Mouse (Mus musculus) hindbrain, embryonic 14.5 days (tissue): ENCODE measurements around the gene Abhd16a. TPM values are rescaled to one million over a fixed set of nuclear protein-coding genes. Genes with fewer than 3 reads are reported as not detected.

Source experiments
- ATAC-seq: fragments of 200-750 bp; cut with Nextera tagmentation; 2 replicates; pipeline ENCODE4 v1.8.0; 2017; ENCODE audit warnings: moderate number of reproducible peaks, mild to moderate bottlenecking, moderate TSS enrichment, moderate library complexity; ENCODE audit not compliant: low FRiP score
- DNase-seq: peaks from one replicate; pipeline ENCODE4 v3.0.0-alpha.2; 2015; ENCODE audit warnings: low spot score
- H3K27ac ChIP-seq: fragments of 300-500 bp; sonication (generic); 2 replicates; pipeline ENCODE4 v1.5.1; 2014; ENCODE audit warnings: mild to moderate bottlenecking, moderate library complexity
- H3K27me3 ChIP-seq: fragments of 300-500 bp; sonication (generic); 2 replicates; pipeline ENCODE4 v1.6.1; 2014; ENCODE audit warnings: mild to moderate bottlenecking, low read length, mixed read lengths; ENCODE audit not compliant: control insufficient read depth, insufficient read depth
- H3K36me3 ChIP-seq: fragments of 300-500 bp; sonication (generic); replicated peaks from 2 replicates; pipeline ENCODE4 v1.6.1; 2014; ENCODE audit not compliant: control insufficient read depth, insufficient read depth
- H3K4me1 ChIP-seq: fragments of 300-500 bp; sonication (generic); replicated peaks from 2 replicates; pipeline ENCODE4 v1.6.1; 2014; ENCODE audit warnings: antibody characterized with exemption, low read length, mixed read lengths; ENCODE audit not compliant: control insufficient read depth, insufficient read depth
- H3K4me2 ChIP-seq: fragments of 300-500 bp; sonication (generic); replicated peaks from 2 replicates; pipeline ENCODE4 v1.6.1; 2014; ENCODE audit warnings: mild to moderate bottlenecking, moderate library complexity
- H3K4me3 ChIP-seq: fragments of 300-500 bp; sonication (generic); replicated peaks from 2 replicates; pipeline ENCODE4 v1.5.1; 2014; ENCODE audit warnings: mild to moderate bottlenecking, low read length
- H3K9ac ChIP-seq: fragments of 300-500 bp; sonication (generic); 2 replicates; pipeline ENCODE4 v1.6.1; 2014
- H3K9me3 ChIP-seq: fragments of 300-500 bp; sonication (generic); 2 replicates; pipeline ENCODE4 v1.6.1; 2016; ENCODE audit warnings: low read length; ENCODE audit not compliant: control insufficient read depth
- WGBS: fragments of 180-500 bp; shearing (Covaris S2); extraction: QIAGEN DNeasy Blood & Tissue Kit; methylation state at CpG from one replicate; pipeline ENCODE4 v1.1.7; 2014; 5-methylcytosine and 5-hydroxymethylcytosine counted together
- polyA plus RNA-seq: library from polyadenylated mRNA; unstranded; fragments of >200 nt; fragmentation: Nextera tagmentation; extraction: Ambion mirVana; gene quantifications from 2 replicates; pipeline ENCODE4 v1.2.1, GENCODE M21; 2014

Abhd16a gene
- polyA plus RNA-seq, 1 experiment from 2014 or later: 86.8 TPM

DNA sequence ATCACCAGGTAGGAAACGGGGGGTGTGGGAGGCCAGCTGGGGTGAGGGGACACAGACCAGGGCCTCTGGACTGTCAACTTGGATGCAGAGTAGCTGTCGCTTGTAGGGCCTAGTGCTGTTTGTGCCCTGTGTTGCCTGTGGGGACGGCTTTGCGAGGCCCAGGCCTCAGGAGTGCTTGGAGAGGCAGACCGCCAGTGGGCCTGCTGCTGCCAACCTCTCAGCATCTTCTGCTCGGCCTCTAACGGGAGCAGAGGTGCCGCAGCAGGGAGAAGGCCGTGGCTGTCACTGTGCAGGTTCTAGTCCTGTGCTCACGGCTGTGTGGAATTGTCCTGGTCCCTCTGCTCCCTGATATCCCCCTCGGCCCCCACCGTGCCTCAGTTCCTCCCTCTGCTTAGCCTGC is 7.5 kb downstream of the Abhd16a start:
- Histone ChIP-seq H3K9me3 (no peaks in the 10 kb centered on the region), H3K27me3 (no peaks in the 10 kb centered on the region), H3K4me2 (no peak overlapping the region), H3K4me1 (no peaks in the 10 kb centered on the region), H3K36me3 (peaks cover 97% of the 10 kb centered on the region), H3K9ac (no peak overlapping the region), H3K27ac (no peak overlapping the region), H3K4me3 (no peak overlapping the region)
- ATAC-seq (no peak), DNase-seq (no peak)
- 83% methylated on average over 12 of the region's 12 CpGs for WGBS

DNA sequence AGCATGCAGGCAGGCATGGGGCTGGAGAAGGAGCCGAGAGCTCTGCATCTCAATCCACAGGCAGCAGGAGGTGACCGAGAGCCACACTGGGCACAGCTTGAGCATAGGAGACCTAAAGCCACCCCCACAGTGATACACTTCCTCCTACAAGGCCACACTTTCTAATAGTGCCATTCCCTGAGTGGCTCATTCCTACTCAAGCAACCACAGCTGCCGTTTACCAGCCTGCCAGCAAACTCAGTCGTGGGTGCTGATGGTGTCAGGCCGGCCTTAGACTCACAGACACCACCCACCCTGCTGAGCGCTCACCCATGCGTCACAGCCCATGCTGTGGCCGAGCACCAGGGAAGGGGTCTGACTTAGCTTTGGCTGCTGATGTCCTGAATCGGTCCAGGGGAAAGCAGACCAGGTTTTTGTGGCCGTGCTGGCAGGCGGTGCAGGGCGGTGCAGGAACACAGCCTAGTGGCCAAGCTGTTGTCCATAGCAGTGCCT is 8.1 kb downstream of the Abhd16a start:
- no peak for ATAC-seq
- WGBS: 76% methylated on average over 12 of the region's 12 CpGs
- Histone ChIP-seq H3K4me3 (no peak overlapping the region), H3K36me3 (peaks cover 99% of the 10 kb centered on the region), H3K4me2 (no peak overlapping the region), H3K4me1 (no peaks in the 10 kb centered on the region), H3K27me3 (no peaks in the 10 kb centered on the region), H3K9ac (no peak overlapping the region), H3K27ac (no peak overlapping the region), H3K9me3 (no peaks in the 10 kb centered on the region)
- DNase-seq: no peak

- no peak overlapping the region for H3K9ac ChIP-seq
- no peaks in the 10 kb centered on the region for H3K27me3 ChIP-seq
- DNase-seq: no peak
- ATAC-seq: no peak
- 80% methylated on average over 10 of the region's 10 CpGs for WGBS
- peaks cover 95% of the 10 kb centered on the region for H3K36me3 ChIP-seq
- H3K9me3 ChIP-seq: no peaks in the 10 kb centered on the region
- H3K27ac ChIP-seq: no peak overlapping the region
- no peak overlapping the region for H3K4me2 ChIP-seq
- H3K4me1 ChIP-seq: no peaks in the 10 kb centered on the region
- H3K4me3 ChIP-seq: no peak overlapping the region
These were observed 11.2 kb downstream of the Abhd16a start for GRCm38 (mm10) chr17:35100196-35100765.

- DNase-seq (no peak), ATAC-seq (no peak)
- Histone ChIP-seq H3K4me2 (no peak overlapping the region), H3K27ac (no peak overlapping the region), H3K9me3 (no peaks in the 10 kb centered on the region), H3K36me3 (peaks cover 87% of the 10 kb centered on the region), H3K9ac (no peak overlapping the region), H3K4me3 (no peak overlapping the region), H3K4me1 (no peaks in the 10 kb centered on the region), H3K27me3 (no peaks in the 10 kb centered on the region)
- 86% methylated on average over 11 of the region's 11 CpGs for whole genome bisulfite sequencing
These were observed 12.1 kb downstream of the Abhd16a start for GRCm38 (mm10) chr17:35101161-35101560.

DNA sequence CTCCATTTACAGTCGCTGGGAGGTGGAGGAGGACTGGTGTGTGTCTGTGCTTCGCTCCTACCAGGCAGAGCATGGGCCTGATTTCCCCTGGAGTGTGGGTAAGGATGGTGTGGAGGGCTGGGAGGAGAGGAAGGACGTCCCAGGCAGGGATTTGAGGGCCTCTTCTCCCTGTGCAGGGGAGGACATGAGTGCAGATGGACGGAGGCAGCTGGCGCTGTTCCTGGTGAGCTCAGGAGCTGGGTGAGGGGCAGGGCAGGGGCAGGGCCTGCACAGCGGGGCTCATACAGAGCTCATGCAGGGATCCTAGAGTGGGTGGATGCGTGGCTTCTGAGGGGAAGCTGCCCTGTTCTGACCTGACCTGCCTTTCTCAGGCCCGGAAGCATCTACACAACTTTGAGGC is 13.2 kb downstream of the Abhd16a start:
- no peak for DNase-seq
- Histone ChIP-seq H3K9ac (no peak overlapping the region), H3K4me3 (no peak overlapping the region), H3K9me3 (no peaks in the 10 kb centered on the region), H3K27ac (no peak overlapping the region), H3K4me2 (no peak overlapping the region), H3K4me1 (no peaks in the 10 kb centered on the region), H3K27me3 (no peaks in the 10 kb centered on the region), H3K36me3 (peaks cover 75% of the 10 kb centered on the region)
- 74% methylated on average over 8 of the region's 8 CpGs for WGBS
- no peak for ATAC-seq

DNA sequence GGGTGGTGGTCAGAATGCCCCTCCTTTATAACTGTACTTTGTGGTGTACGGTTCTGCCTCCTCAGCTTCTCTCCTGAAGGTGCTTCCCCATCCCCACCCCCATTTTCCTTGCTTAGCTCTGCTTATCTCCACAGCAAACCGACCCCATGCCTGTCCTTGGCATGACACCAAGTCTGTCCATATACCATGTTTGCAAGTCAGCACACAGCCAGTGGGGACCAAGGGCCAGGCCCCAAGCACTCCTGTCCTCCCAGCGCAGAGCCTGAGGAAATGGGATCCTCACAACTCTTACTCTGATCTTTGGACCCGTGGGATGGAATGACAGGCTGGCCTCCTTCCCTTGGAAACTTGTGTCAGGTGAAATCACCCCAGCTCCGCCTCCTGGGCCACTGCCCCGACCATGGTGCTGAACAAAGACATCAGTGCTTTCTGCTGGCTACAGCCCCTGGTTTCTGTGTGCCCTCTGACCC is 14.2 kb downstream of the Abhd16a start:
- no peaks in the 10 kb centered on the region for H3K9me3 ChIP-seq
- H3K4me2 ChIP-seq: no peak overlapping the region
- H3K9ac ChIP-seq: no peak overlapping the region
- DNase-seq (no peak), ATAC-seq (no peak)
- H3K27me3 ChIP-seq: no peaks in the 10 kb centered on the region
- H3K27ac ChIP-seq: no peak overlapping the region
- 71% methylated on average over 6 of the region's 6 CpGs for WGBS
- peaks cover 66% of the 10 kb centered on the region for H3K36me3 ChIP-seq
- H3K4me1 ChIP-seq: no peaks in the 10 kb centered on the region
- H3K4me3 ChIP-seq: no peak overlapping the region

DNA sequence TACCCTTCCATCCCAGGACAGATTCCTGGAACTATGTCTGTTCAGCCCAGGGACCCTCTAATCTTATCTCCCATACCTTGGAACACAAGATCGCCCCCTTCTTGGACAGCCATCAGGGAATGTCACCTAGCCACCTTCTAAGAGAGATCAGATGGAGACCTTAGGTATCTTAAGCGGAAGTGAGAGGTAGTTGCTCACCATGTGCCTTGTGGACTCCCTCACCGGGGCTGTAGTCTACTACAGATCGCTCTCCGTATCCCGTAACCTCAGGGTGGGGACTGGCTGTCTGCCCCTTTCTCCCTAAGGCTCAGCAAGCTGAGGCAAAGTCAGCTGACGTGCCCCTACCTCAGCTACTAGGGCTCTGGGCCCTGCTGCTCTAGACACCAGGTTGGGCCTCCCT is 15.0 kb downstream of the Abhd16a start:
- WGBS: 95% methylated on average over 7 of the region's 7 CpGs
- Histone ChIP-seq H3K4me3 (no peak overlapping the region), H3K27ac (no peak overlapping the region), H3K4me1 (no peaks in the 10 kb centered on the region), H3K27me3 (no peaks in the 10 kb centered on the region), H3K9ac (no peak overlapping the region), H3K9me3 (no peaks in the 10 kb centered on the region), H3K36me3 (peaks cover 57% of the 10 kb centered on the region), H3K4me2 (no peak overlapping the region)
- DNase-seq: no peak
- no peak for ATAC-seq

- H3K9me3 ChIP-seq: no peaks in the 10 kb centered on the region
- DNase-seq: no peak
These were observed 15.7 kb downstream of the Abhd16a start for GRCm38 (mm10) chr17:35104754-35105153.

GRCm38 (mm10) chr17:35105740-35106389 is 16.8 kb downstream of the Abhd16a start:
- DNase-seq (peak; percentile 56), ATAC-seq (no peak)
- Histone ChIP-seq H3K27me3 (no peaks in the 10 kb centered on the region), H3K4me3 (no peak overlapping the region), H3K9me3 (no peaks in the 10 kb centered on the region), H3K36me3 (peaks cover 40% of the 10 kb centered on the region), H3K4me2 (peak overlapping the region; percentile 27), H3K27ac (no peak overlapping the region), H3K4me1 (no peaks in the 10 kb centered on the region), H3K9ac (peak overlapping the region; percentile 45; the same call in 1 of the 2 replicates)
- 23% methylated on average over 13 of the region's 13 CpGs for WGBS

More at GRCm38 (mm10) chr17:35104754-35105153, 15.7 kb downstream of the Abhd16a start:
- Histone ChIP-seq H3K9ac (no peak overlapping the region), H3K27ac (no peak overlapping the region), H3K4me3 (no peak overlapping the region), H3K36me3 (peaks cover 51% of the 10 kb centered on the region), H3K4me1 (no peaks in the 10 kb centered on the region), H3K4me2 (no peak overlapping the region), H3K27me3 (no peaks in the 10 kb centered on the region)
- 69% methylated on average over 6 of the region's 6 CpGs for WGBS
- no peak for ATAC-seq
